Mouse (Mus musculus) C3H10T1/2 (cell line): Measurements from ENCODE around the gene Uba5. TPM values are rescaled to one million over a fixed set of nuclear protein-coding genes. Genes with fewer than 3 reads are reported as not detected.

Source experiments
- polyA plus RNA-seq, 2 experiments: library from polyadenylated mRNA; unstranded; fragments of >200 nt; fragmentation: generic; extraction: Trizol; gene quantifications; one replicate each; pipeline ENCODE4 v1.2.1; 2012; ENCODE audit warnings: missing spikeins in 2 of 2

Gene Uba5
- 10 to 100 TPM in 1 of 2 experiments, 1 to 10 TPM in 1; 2.2 to 16.9 TPM for polyA plus RNA-seq

DNA sequence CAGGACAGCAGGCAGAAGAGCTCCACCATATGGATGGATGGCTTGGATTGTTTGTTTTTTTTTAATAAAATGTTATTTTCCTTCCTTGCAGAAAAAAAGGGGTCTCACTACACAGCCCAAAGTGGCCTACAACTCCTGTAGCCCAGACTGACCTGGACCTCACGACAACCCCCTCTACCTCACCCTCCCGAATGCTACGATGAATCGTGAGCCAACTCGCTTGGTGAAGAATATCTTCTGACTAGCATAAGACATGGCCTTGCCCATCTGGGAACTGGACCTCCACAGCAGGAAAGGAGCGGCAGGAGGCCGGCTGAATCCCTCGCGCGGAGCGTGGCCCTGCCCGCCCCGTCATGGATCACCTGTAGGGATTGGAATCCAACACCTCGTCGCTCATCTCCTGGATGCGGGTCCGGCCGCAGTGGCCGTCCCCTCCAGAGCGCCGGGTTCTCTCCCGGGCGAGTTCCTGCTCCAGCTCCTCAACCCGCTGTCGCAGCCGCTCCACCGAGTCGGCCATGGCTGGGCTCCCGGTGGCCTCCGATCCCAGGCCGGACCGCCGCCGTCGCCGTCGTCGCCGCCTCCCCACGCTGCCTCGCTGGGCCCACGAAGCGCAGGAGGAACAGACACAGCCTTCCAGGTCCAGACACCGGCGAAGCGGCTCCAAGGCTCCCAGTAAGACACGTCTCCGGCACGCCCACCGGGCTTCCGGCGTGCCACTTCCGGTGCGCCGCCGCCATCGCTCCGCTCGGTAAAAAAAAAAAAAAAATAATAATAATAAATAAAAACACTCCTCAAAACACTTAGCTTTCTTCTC is at the start of gene Uba5:
Gene Uba5, minus strand, starts transcription at position 705 of the 814 bp plus-strand sequence.

DNA sequence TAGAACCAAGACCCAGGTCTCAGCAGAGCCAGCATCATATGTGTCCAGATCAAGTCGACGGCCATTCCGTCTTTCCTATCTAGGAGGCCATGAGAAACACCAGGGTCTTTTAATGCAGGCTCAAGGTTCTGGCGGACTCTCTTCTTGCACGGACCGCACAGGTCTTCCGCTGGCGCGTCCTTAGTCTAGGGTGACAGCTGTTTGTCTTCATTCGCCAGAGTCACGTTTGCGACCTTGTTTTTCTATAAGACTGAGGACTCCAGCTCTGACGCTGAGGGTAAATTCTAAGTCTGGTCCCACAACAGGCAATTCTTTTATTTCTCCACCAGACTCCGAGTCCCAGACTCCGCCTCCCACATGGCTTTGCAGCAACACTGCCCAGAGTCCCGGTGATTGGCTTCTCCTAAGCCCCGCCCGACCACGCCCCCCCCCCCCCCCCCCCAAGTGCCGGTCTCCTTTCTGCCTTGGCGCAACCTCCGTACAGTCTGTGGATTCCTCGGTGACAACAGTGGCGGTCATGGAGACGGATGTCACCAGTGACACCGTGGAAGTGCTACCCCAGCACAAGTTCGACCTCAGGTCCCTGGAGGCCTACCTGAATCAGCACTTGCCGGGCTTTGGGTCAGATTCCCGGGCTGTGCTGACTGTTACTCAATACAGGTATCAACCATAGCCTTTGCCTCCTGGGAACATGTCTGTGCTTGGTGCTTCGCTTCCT is 469 bp upstream of the Uba5 start, which contains the start of gene Acad11:
Gene Acad11, plus strand, starts transcription at position 134 of the 718 bp plus-strand sequence.

DNA sequence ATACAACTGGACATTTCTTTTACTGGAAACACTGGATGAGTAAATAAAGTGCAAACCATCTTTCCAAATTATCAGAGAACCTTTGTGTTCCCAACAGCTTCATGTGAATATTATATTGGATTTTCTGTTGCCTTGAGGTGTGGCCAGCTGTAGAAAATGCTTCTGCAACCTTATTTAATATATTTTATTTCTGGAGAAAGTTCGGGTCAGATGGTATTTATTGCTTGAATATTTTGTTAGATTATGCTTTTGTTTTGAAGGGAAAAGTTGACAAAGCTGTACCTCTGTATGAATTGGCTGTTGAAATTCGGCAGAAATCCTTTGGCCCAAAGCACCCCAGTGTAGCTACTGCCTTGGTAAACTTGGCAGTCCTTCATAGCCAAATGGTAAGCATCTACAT is 22.6 kb downstream of the Uba5 start, which contains the start of gene Gm28305:
Gene Gm28305, plus strand, starts transcription at position 301 of the 400 bp plus-strand sequence.

DNA sequence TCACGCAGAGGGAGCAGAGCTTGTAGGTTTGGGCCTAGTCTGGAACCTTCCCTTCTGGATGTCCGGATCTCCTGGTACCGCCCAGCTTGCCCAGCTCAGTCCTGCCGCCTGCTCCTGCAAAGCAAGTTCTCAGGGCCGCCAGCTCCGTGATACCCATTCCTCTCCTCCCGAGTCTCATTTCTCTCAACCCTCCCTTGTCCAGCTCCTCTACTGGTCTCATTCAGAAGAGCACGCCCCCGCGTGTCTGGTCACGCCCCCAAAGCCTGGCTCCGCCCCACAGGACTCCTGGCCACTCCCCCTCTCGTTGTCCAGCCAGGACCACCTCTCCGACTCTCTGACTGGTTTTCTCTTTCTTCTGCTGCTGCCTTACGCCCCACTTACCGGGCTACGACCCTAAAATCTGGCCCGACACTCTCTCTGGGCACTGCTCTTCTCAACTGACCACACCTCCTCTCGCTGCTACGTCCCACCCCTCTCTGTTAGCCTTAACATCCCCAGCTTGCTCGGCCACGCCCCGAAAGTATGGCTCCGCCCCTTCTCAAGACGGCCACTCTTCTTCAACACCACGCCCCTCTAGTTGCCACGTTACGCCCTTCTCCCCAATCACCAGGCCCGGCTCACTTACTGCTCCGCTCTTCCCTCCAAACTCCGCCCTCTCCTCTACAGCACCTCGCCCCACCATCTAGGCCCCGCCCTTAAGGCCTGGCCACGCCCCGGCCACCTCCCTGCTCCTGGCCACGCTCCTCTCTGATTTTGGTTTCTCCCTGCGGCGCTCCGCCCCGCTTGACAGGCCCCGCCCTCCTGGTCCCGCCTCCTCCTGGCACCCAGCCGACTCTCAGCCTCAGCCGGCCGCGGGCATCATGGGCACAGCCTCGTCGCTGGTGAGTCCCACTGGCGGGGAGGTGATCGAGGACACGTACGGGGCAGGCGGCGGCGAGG is 60.7 kb downstream of the Uba5 start, which contains the start of gene Nphp3:
Gene Nphp3, plus strand, starts transcription at position 624 of the 939 bp plus-strand sequence.

Other genes starting within 250 kb of the Uba5 start
- gene Nphp3, start 60.6 kb downstream of the Uba5 start, polyA plus RNA-seq: 1 to 10 TPM in 1 of 2 experiments, under 1 TPM in 1; 0.06 to 2.1 TPM
- not detected for gene Gm28305, start 22.5 kb downstream of the Uba5 start, polyA plus RNA-seq
- 1 to 10 TPM in 1 of 2 experiments, under 1 TPM in 1; 0.42 to 5.1 TPM for gene Acad11, start 243 bp upstream of the Uba5 start, polyA plus RNA-seq
- under 1 TPM in 1 of 2 experiments, not detected in 1; 0.28 TPM for gene Ackr4, start 63.8 kb upstream of the Uba5 start, polyA plus RNA-seq
- gene Dnajc13, start 199.8 kb upstream of the Uba5 start, polyA plus RNA-seq: 10 to 100 TPM in 1 of 2 experiments, 1 to 10 TPM in 1; 1.4 to 12.3 TPM